Mouse (Mus musculus): Measurements from ENCODE around the gene Plekha4. TPM values are rescaled to one million over a fixed set of nuclear protein-coding genes. Genes with fewer than 3 reads are reported as not detected.
A peak's percentile ranks its signal among the peaks of the same experiment; 100 is the strongest.

Gene Plekha4
- polyA plus RNA-seq, 1 experiment, result 4.6 TPM

- no peaks in the 10 kb centered on the region for H3K36me3 ChIP-seq (ENCODE audit: control insufficient read depth, insufficient read depth, low read length)
- 39% methylated on average over 15 of the region's 15 CpGs for WGBS
- DNase-seq, result peak; percentile 91
- peak overlapping the region; percentile 77 for H3K4me3 ChIP-seq (ENCODE audit: insufficient read depth, low read depth, low read length)
- H3K27me3 ChIP-seq (replicated peaks; ENCODE audit: control insufficient read depth, insufficient read depth, low read length), result no peaks in the 10 kb centered on the region
- TF ChIP-seq CTCF (conservative IDR thresholded peaks at IDR 0.05; ENCODE audit: insufficient read depth, insufficient read length, low read depth, low read length) (no peak), POLR2A (IDR thresholded peaks at IDR 0.05; ENCODE audit: low read depth, low read length) (peak; percentile 83)
- H3K27ac ChIP-seq (ENCODE audit: insufficient read depth, low read depth, low read length), result peak overlapping the region; percentile 98
- H3K4me1 ChIP-seq (ENCODE audit: control insufficient read depth, insufficient read depth, low read length), result peaks cover 34% of the 10 kb centered on the region
Observed at GRCm38 (mm10) chr7:45574472-45575379, 48.6 kb downstream of the Plekha4 start.

- 94% methylated on average over 6 of the region's 6 CpGs for WGBS
- DNase-seq, result no peak
- no peaks in the 10 kb centered on the region for H3K27me3 ChIP-seq (replicated peaks; ENCODE audit: control insufficient read depth, insufficient read depth, low read length)
- no peaks in the 10 kb centered on the region; the same call in 1 of the 2 replicates for H3K4me1 ChIP-seq (ENCODE audit: control insufficient read depth, insufficient read depth, low read length)
- no peak overlapping the region for H3K4me3 ChIP-seq (ENCODE audit: insufficient read depth, low read depth, low read length)
- TF ChIP-seq POLR2A (IDR thresholded peaks at IDR 0.05; ENCODE audit: low read depth, low read length) (no peak), CTCF (conservative IDR thresholded peaks at IDR 0.05; ENCODE audit: insufficient read depth, insufficient read length, low read depth, low read length) (no peak)
- no peaks in the 10 kb centered on the region; the same call in 1 of the 2 replicates for H3K36me3 ChIP-seq (ENCODE audit: control insufficient read depth, insufficient read depth, low read length)
- no peak overlapping the region for H3K27ac ChIP-seq (ENCODE audit: insufficient read depth, low read depth, low read length)
Observed at GRCm38 (mm10) chr7:45585923-45586322, 59.8 kb downstream of the Plekha4 start.

- TF ChIP-seq POLR2A (IDR thresholded peaks at IDR 0.05; ENCODE audit: low read depth, low read length) (no peak), CTCF (conservative IDR thresholded peaks at IDR 0.05; ENCODE audit: insufficient read depth, insufficient read length, low read depth, low read length) (no peak)
- 84% methylated on average over 23 of the region's 23 CpGs for WGBS
- Histone ChIP-seq H3K27me3 (replicated peaks; ENCODE audit: control insufficient read depth, insufficient read depth, low read length) (no peaks in the 10 kb centered on the region), H3K4me1 (ENCODE audit: control insufficient read depth, insufficient read depth, low read length) (no peaks in the 10 kb centered on the region; the same call in 1 of the 2 replicates), H3K36me3 (ENCODE audit: control insufficient read depth, insufficient read depth, low read length) (no peaks in the 10 kb centered on the region; the same call in 1 of the 2 replicates), H3K4me3 (ENCODE audit: insufficient read depth, low read depth, low read length) (no peak overlapping the region), H3K27ac (ENCODE audit: insufficient read depth, low read depth, low read length) (no peak overlapping the region)
- no peak for DNase-seq
Observed at GRCm38 (mm10) chr7:45587631-45588592, 61.8 kb downstream of the Plekha4 start.

GRCm38 (mm10) chr7:45589173-45589572 is 63.0 kb downstream of the Plekha4 start:
- H3K4me1 ChIP-seq (ENCODE audit: control insufficient read depth, insufficient read depth, low read length), result no peaks in the 10 kb centered on the region; the same call in 1 of the 2 replicates
- H3K36me3 ChIP-seq (ENCODE audit: control insufficient read depth, insufficient read depth, low read length), result no peaks in the 10 kb centered on the region; the same call in 1 of the 2 replicates
- H3K27ac ChIP-seq (ENCODE audit: insufficient read depth, low read depth, low read length), result no peak overlapping the region
- 1% methylated on average over 19 of the region's 19 CpGs for WGBS
- H3K27me3 ChIP-seq (replicated peaks; ENCODE audit: control insufficient read depth, insufficient read depth, low read length), result no peaks in the 10 kb centered on the region
- peak; percentile 98 for DNase-seq
- H3K4me3 ChIP-seq (ENCODE audit: insufficient read depth, low read depth, low read length), result peak overlapping the region; percentile 8; the same call in 1 of the 2 replicates
- peak; percentile 94 for TF ChIP-seq CTCF (conservative IDR thresholded peaks at IDR 0.05; ENCODE audit: insufficient read depth, insufficient read length, low read depth, low read length)
- TF ChIP-seq POLR2A (IDR thresholded peaks at IDR 0.05; ENCODE audit: low read depth, low read length), result no peak

- WGBS, result 93% methylated on average over 5 of the region's 5 CpGs
- Histone ChIP-seq H3K36me3 (ENCODE audit: control insufficient read depth, insufficient read depth, low read length) (no peaks in the 10 kb centered on the region; the same call in 1 of the 2 replicates), H3K4me1 (ENCODE audit: control insufficient read depth, insufficient read depth, low read length) (no peaks in the 10 kb centered on the region; the same call in 1 of the 2 replicates), H3K27ac (ENCODE audit: insufficient read depth, low read depth, low read length) (no peak overlapping the region), H3K4me3 (ENCODE audit: insufficient read depth, low read depth, low read length) (no peak overlapping the region), H3K27me3 (replicated peaks; ENCODE audit: control insufficient read depth, insufficient read depth, low read length) (no peaks in the 10 kb centered on the region)
- TF ChIP-seq POLR2A (IDR thresholded peaks at IDR 0.05; ENCODE audit: low read depth, low read length), result no peak
- TF ChIP-seq CTCF (conservative IDR thresholded peaks at IDR 0.05; ENCODE audit: insufficient read depth, insufficient read length, low read depth, low read length), result no peak
- DNase-seq, result no peak
Observed at GRCm38 (mm10) chr7:45589898-45590297, 63.8 kb downstream of the Plekha4 start.

- 0 out of 2 replicates have a peak, but pooled peaks have one; percentile 8 for TF ChIP-seq CTCF (conservative IDR thresholded peaks at IDR 0.05; ENCODE audit: insufficient read depth, insufficient read length, low read depth, low read length)
- TF ChIP-seq POLR2A (IDR thresholded peaks at IDR 0.05; ENCODE audit: low read depth, low read length), result no peak
- WGBS, result 51% methylated on average over 3 of the region's 3 CpGs
- no peaks in the 10 kb centered on the region; the same call in 1 of the 2 replicates for H3K36me3 ChIP-seq (ENCODE audit: control insufficient read depth, insufficient read depth, low read length)
- H3K27me3 ChIP-seq (replicated peaks; ENCODE audit: control insufficient read depth, insufficient read depth, low read length), result no peaks in the 10 kb centered on the region
- no peak for DNase-seq
- no peaks in the 10 kb centered on the region; the same call in 1 of the 2 replicates for H3K4me1 ChIP-seq (ENCODE audit: control insufficient read depth, insufficient read depth, low read length)
- no peak overlapping the region for H3K4me3 ChIP-seq (ENCODE audit: insufficient read depth, low read depth, low read length)
- H3K27ac ChIP-seq (ENCODE audit: insufficient read depth, low read depth, low read length), result no peak overlapping the region
Observed at GRCm38 (mm10) chr7:45590874-45591273, 64.7 kb downstream of the Plekha4 start.

Data from kidney, adult 2 months (tissue).